Mouse (Mus musculus) heart, embryonic 14.5 days (tissue): ENCODE measurements around the gene Zfp235. TPM values are rescaled to one million over a fixed set of nuclear protein-coding genes. Genes with fewer than 3 reads are reported as not detected.

Source experiments
- ATAC-seq: fragments of 200-750 bp; cut with Nextera tagmentation; 2 replicates; pipeline ENCODE4 v1.8.0; 2017; ENCODE audit warnings: low read depth, moderate TSS enrichment; ENCODE audit not compliant: insufficient number of reproducible peaks, insufficient read depth, low FRiP score
- H3K27ac ChIP-seq, 2 experiments: fragments of 200-500 bp in 1 of 2; fragments of 300-500 bp in 1 of 2; sonication (generic) in 1 of 2; replicated peaks in 1 of 2; 2 replicates each; pipeline ENCODE4 v1.5.1; 2012 to 2014; ENCODE audit warnings: low read depth in 2 of 2, low read length in 2 of 2, control low read depth in 1 of 2, mild to moderate bottlenecking in 1 of 2, mixed read lengths in 1 of 2; ENCODE audit not compliant: control insufficient read depth in 1 of 2, insufficient read depth in 1 of 2
- H3K27me3 ChIP-seq: fragments of 300-500 bp; sonication (generic); 2 replicates; pipeline ENCODE4 v1.6.1; 2014; ENCODE audit warnings: mild to moderate bottlenecking, low read length, control low read depth; ENCODE audit not compliant: control insufficient read depth, insufficient read depth
- H3K36me3 ChIP-seq: fragments of 300-500 bp; sonication (generic); 2 replicates; pipeline ENCODE4 v1.6.1; 2014; ENCODE audit warnings: mild to moderate bottlenecking, control low read depth, low read length, mixed read lengths; ENCODE audit not compliant: control insufficient read depth, insufficient read depth
- H3K4me1 ChIP-seq, 2 experiments: fragments of 200-500 bp in 1 of 2; fragments of 300-500 bp in 1 of 2; sonication (generic) in 1 of 2; 2 replicates each; pipeline ENCODE4 v1.6.1; 2012 to 2014; ENCODE audit warnings: low read length in 2 of 2, control low read depth in 1 of 2, mixed read lengths in 1 of 2; ENCODE audit not compliant: control insufficient read depth in 2 of 2, insufficient read depth in 2 of 2
- H3K4me2 ChIP-seq: fragments of 300-500 bp; sonication (generic); 2 replicates; pipeline ENCODE4 v1.6.1; 2014; ENCODE audit warnings: mild to moderate bottlenecking, low read length
- H3K4me3 ChIP-seq, 2 experiments: fragments of 200-500 bp in 1 of 2; fragments of 300-500 bp in 1 of 2; sonication (generic) in 1 of 2; 2 replicates each; pipeline ENCODE4 v1.5.1; 2012 to 2014; ENCODE audit warnings: low read length in 2 of 2, mild to moderate bottlenecking in 2 of 2, control low read depth in 1 of 2, low read depth in 1 of 2, moderate library complexity in 1 of 2; ENCODE audit not compliant: control insufficient read depth in 1 of 2, insufficient read depth in 1 of 2
- H3K9ac ChIP-seq: fragments of 300-500 bp; sonication (generic); 2 replicates; pipeline ENCODE4 v1.6.1; 2014; ENCODE audit warnings: mild to moderate bottlenecking, low read length
- H3K9me3 ChIP-seq: fragments of 300-500 bp; sonication (generic); 2 replicates; pipeline ENCODE4 v1.6.1; 2016; ENCODE audit warnings: low read length, control low read depth; ENCODE audit not compliant: control insufficient read depth
- WGBS: fragments of 180-500 bp; shearing (Covaris S2); extraction: QIAGEN DNeasy Blood & Tissue Kit; methylation state at CpG from one replicate; pipeline ENCODE4 v1.1.7; 2014; 5-methylcytosine and 5-hydroxymethylcytosine counted together
- polyA plus RNA-seq: library from polyadenylated mRNA; unstranded; fragments of >200 nt; fragmentation: Nextera tagmentation; extraction: Ambion mirVana; gene quantifications from 2 replicates; pipeline ENCODE4 v1.2.1, GENCODE M21; 2014

The Zfp235 gene
- 8.7 and 9.3 TPM in 2 replicates for polyA plus RNA-seq

- Histone ChIP-seq H3K4me2 (peak within 1 kb of the TSS; percentile 77), H3K4me1 (peaks cover 2 to 7% of the 10 kb centered on the region in 2 experiments; a peak in 3 of 4 replicates), H3K36me3 (peaks cover 32% of the 10 kb centered on the region), H3K9ac (peak within 1 kb of the TSS; percentile 85), H3K27me3 (no peaks in the 10 kb centered on the region), H3K9me3 (no peaks in the 10 kb centered on the region), H3K4me3 (peak within 1 kb of the TSS; percentile 75 to 94), H3K27ac (no peak within 1 kb of the TSS)
- 3% methylated on average over 32 of the region's 32 CpGs for WGBS
- ATAC-seq: peak; percentile 88
These were observed at the start of gene Zfp235 for GRCm38 (mm10) chr7:24133996-24134828. Gene Zfp235, plus strand, starts transcription at chr7:24134169.

GRCm38 (mm10) chr7:24086871-24087270 is 47.1 kb upstream of the Zfp235 start:
- H3K27me3 ChIP-seq: no peaks in the 10 kb centered on the region
- no peak for ATAC-seq
- H3K36me3 ChIP-seq: peaks cover 31% of the 10 kb centered on the region
- H3K4me1 ChIP-seq: peaks cover 7 to 11% of the 10 kb centered on the region in 2 experiments
- H3K4me3 ChIP-seq: no peak overlapping the region
- H3K9me3 ChIP-seq: no peaks in the 10 kb centered on the region
- WGBS: 91% methylated on average over 4 of the region's 4 CpGs
- H3K27ac ChIP-seq: no peak overlapping the region
- no peak overlapping the region for H3K4me2 ChIP-seq
- H3K9ac ChIP-seq: no peak overlapping the region

DNA sequence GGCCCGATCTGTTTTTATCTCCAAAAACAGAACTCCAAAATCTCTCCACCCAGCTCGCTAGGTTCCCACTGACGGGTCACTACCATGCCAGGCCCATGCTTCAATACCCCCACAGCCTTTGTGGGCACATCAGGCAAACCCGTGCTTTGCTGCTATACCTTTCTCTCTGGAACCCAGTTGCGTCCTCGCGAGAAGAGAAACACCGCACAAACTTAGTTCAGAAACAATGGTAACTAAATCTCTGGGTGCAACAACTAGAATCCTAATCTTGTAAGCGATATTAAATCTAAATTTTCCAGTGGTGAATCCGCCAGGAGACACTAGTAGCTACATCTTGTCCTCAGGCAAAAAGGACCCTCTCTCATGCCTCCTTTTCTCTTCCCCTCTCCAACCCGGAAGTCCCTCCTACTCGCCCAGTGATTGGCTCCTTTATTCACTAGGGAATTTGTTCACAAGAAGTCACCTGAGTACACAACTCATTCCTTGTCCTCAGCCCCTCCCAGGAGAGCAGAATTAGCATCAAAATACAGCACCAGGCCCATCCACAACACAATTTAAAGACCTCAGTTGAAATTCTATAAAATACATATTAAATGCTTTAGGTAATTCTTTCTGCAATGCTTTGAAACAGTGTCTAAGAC is 46.4 kb upstream of the Zfp235 start:
- Histone ChIP-seq H3K9ac (no peak overlapping the region), H3K27ac (no peak overlapping the region), H3K4me3 (no peak overlapping the region), H3K36me3 (peaks cover 31% of the 10 kb centered on the region), H3K27me3 (no peaks in the 10 kb centered on the region), H3K4me2 (no peak overlapping the region), H3K4me1 (peaks cover 5 to 9% of the 10 kb centered on the region in 2 experiments), H3K9me3 (no peaks in the 10 kb centered on the region)
- 92% methylated on average over 12 of the region's 12 CpGs for WGBS
- no peak for ATAC-seq

DNA sequence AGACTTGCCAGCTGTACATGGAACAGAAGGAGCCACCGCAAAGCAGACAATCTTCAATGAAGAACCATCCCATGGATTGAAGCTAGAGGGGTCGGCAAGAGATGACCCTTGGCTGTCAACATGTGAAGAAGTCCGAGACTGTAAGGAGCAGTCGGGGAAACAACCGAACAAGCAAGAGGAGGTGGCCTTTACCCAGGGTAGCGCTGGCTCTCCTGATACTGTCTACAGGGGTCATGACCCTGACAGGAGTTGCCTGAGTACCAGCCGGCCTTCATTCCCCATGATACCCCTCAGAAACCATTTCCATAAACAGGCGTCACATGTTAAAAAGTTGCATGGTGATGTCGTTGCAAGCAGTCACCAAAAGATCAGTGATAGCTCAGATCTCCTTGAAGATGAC is 29.6 kb upstream of the Zfp235 start:
- 94% methylated on average over 9 of the region's 9 CpGs for WGBS
- H3K4me2 ChIP-seq: no peak overlapping the region
- no peak overlapping the region for H3K27ac ChIP-seq
- H3K4me1 ChIP-seq: no peaks in the 10 kb centered on the region
- H3K4me3 ChIP-seq: no peak overlapping the region
- no peaks in the 10 kb centered on the region for H3K27me3 ChIP-seq
- no peak for ATAC-seq
- no peak overlapping the region for H3K9ac ChIP-seq
- peaks cover 83% of the 10 kb centered on the region for H3K9me3 ChIP-seq
- peaks cover 93% of the 10 kb centered on the region for H3K36me3 ChIP-seq

DNA sequence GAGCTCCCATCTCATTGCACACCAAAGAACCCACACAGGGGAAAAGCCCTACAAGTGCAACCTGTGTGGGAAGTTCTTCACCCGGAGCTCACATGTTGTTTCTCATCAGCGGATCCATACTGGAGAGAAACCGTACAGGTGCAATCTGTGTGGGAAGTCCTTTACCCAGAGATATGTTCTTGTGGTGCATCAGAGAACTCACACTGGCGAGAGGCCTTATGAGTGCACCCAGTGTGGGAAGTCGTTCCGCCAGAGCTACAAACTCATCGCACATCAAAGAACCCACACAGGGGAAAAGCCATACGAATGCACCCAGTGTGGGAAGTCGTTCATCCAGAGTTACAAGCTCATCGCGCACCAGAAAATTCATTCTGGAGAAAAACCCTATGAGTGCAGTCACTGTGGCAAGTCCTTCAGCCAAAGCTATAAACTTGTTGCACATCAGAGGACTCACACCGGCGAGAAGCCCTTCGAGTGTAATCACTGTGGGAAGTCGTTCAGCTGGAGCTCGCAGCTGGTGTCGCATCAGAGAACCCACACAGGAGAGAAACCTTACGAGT is 28.7 kb upstream of the Zfp235 start:
- ATAC-seq: no peak
- Histone ChIP-seq H3K9me3 (peaks cover 84% of the 10 kb centered on the region), H3K27me3 (no peaks in the 10 kb centered on the region), H3K9ac (no peak overlapping the region), H3K4me2 (no peak overlapping the region), H3K36me3 (peaks cover 85% of the 10 kb centered on the region), H3K4me1 (no peaks in the 10 kb centered on the region), H3K4me3 (no peak overlapping the region), H3K27ac (no peak overlapping the region)
- WGBS: 91% methylated on average over 18 of the region's 18 CpGs

GRCm38 (mm10) chr7:24110839-24111238 is 23.1 kb upstream of the Zfp235 start:
- Histone ChIP-seq H3K9ac (no peak overlapping the region), H3K4me2 (no peak overlapping the region), H3K4me1 (peaks cover 5% of the 10 kb centered on the region in 2 experiments; a peak in 3 of 4 replicates), H3K36me3 (peaks cover 29% of the 10 kb centered on the region), H3K27ac (no peak overlapping the region), H3K4me3 (no peak overlapping the region), H3K27me3 (no peaks in the 10 kb centered on the region), H3K9me3 (peaks cover 31% of the 10 kb centered on the region)
- ATAC-seq: no peak
- 91% methylated on average over 7 of the region's 7 CpGs for WGBS

- Histone ChIP-seq H3K27ac (peak overlapping the region; percentile 71 to 76), H3K9ac (peak overlapping the region; percentile 79), H3K4me3 (peak overlapping the region; percentile 56 to 78), H3K4me1 (peaks cover 5% of the 10 kb centered on the region in 2 experiments; a peak in 3 of 4 replicates), H3K4me2 (peak overlapping the region; percentile 83), H3K36me3 (peaks cover 19% of the 10 kb centered on the region), H3K9me3 (peaks cover 22% of the 10 kb centered on the region), H3K27me3 (no peaks in the 10 kb centered on the region)
- peak; percentile 40; the same call in 1 of the 2 replicates for ATAC-seq
- WGBS: 5% methylated on average over 9 of the region's 9 CpGs
These were observed 22.2 kb upstream of the Zfp235 start for GRCm38 (mm10) chr7:24111772-24112155.
